In genomic region chr4:120850946-120851345, GRCm38 (mm10) we compare ENCODE assay signal across 10 mouse cellular contexts. TPM values are rescaled to one million over a fixed set of nuclear protein-coding genes. Genes with fewer than 3 reads are reported as not detected.
DNase-seq lines count a peak whose midpoint lies in the region; ATAC-seq lines count a peak whose summit lies in the region.
"Had no signal": no experiment of that assay in that cellular context is flagged by ENCODE, and none has a peak within 500 bp of the region (broad histone marks: within the 10 kb centered on the region; RNA-seq: fewer than 3 reads in every experiment).

No protein-coding gene starts in this region.

- H3K36me3 ChIP-seq in forebrain, embryonic 10.5 days (replicated peaks) = no peaks in the 10 kb centered on the region
- no peaks in the 10 kb centered on the region for H3K36me3 ChIP-seq in intestine, embryonic 15.5 days
- H3K36me3 ChIP-seq in liver, embryonic 13.5 days = no peaks in the 10 kb centered on the region
- no peaks in the 10 kb centered on the region for H3K36me3 ChIP-seq in neural tube, embryonic 13.5 days
- H3K36me3 ChIP-seq: embryonic facial prominence, embryonic 13.5 days had no signal

- H3K4me1 ChIP-seq in forebrain, embryonic 10.5 days = peaks cover 14% of the 10 kb centered on the region
- no peaks in the 10 kb centered on the region for H3K4me1 ChIP-seq in intestine, embryonic 15.5 days (replicated peaks)
- H3K4me1 ChIP-seq in liver, embryonic 13.5 days (replicated peaks) = peaks cover 24% of the 10 kb centered on the region
- H3K4me1 ChIP-seq in neural tube, embryonic 13.5 days (replicated peaks) = peaks cover 12% of the 10 kb centered on the region
- H3K4me1 ChIP-seq: embryonic facial prominence, embryonic 13.5 days had no signal

- no peaks in the 10 kb centered on the region; the same call in 1 of the 2 replicates for H3K9me3 ChIP-seq in forebrain, embryonic 10.5 days
- no peaks in the 10 kb centered on the region for H3K9me3 ChIP-seq in intestine, embryonic 15.5 days
- no peaks in the 10 kb centered on the region for H3K9me3 ChIP-seq in liver, embryonic 13.5 days (replicated peaks)
- no peaks in the 10 kb centered on the region for H3K9me3 ChIP-seq in neural tube, embryonic 13.5 days
- H3K9me3 ChIP-seq: embryonic facial prominence, embryonic 13.5 days had no signal

- peaks cover 48% of the 10 kb centered on the region for H3K27me3 ChIP-seq in forebrain, embryonic 10.5 days (ENCODE audit: poor library complexity, severe bottlenecking)
- H3K27me3 ChIP-seq in intestine, embryonic 15.5 days (replicated peaks) = peaks cover 15% of the 10 kb centered on the region
- peaks cover 66% of the 10 kb centered on the region for H3K27me3 ChIP-seq in liver, embryonic 13.5 days
- peaks cover 23% of the 10 kb centered on the region for H3K27me3 ChIP-seq in neural tube, embryonic 13.5 days

- no peak overlapping the region for H3K9ac ChIP-seq in intestine, embryonic 15.5 days
- no peak overlapping the region for H3K9ac ChIP-seq in liver, embryonic 13.5 days
- no peak overlapping the region for H3K9ac ChIP-seq in neural tube, embryonic 13.5 days
- H3K9ac ChIP-seq: embryonic facial prominence, embryonic 13.5 days had no signal

- ATAC-seq in intestine, embryonic 15.5 days = 0 out of 2 replicates have a peak, but pooled peaks have one; percentile 29
- peak; percentile 43 for ATAC-seq in liver, embryonic 13.5 days (ENCODE audit: low read depth)
- ATAC-seq in neural tube, embryonic 13.5 days (ENCODE audit: low read depth) = peak; percentile 45; the same call in 1 of the 2 replicates

- H3K4me2 ChIP-seq in intestine, embryonic 15.5 days (replicated peaks) = no peak overlapping the region
- H3K4me2 ChIP-seq in liver, embryonic 13.5 days = no peak overlapping the region
- H3K4me2 ChIP-seq in neural tube, embryonic 13.5 days = no peak overlapping the region
- H3K4me2 ChIP-seq: embryonic facial prominence, embryonic 13.5 days had no signal

- WGBS in forebrain, embryonic 10.5 days = 7% methylated on average over 10 of the region's 10 CpGs
- WGBS in intestine, embryonic 15.5 days = 4% methylated on average over 10 of the region's 10 CpGs
- 2% methylated on average over 10 of the region's 10 CpGs for WGBS in liver, embryonic 13.5 days (ENCODE audit: insufficient replicate concordance)
- 3% methylated on average over 10 of the region's 10 CpGs for WGBS in neural tube, embryonic 13.5 days

- H3K4me3 ChIP-seq in forebrain, embryonic 10.5 days = no peak overlapping the region
- no peak overlapping the region for H3K4me3 ChIP-seq in intestine, embryonic 15.5 days (replicated peaks)
- H3K4me3 ChIP-seq in liver, embryonic 13.5 days (replicated peaks) = no peak overlapping the region
- no peak overlapping the region for H3K4me3 ChIP-seq in neural tube, embryonic 13.5 days
- H3K4me3 ChIP-seq: embryonic facial prominence, embryonic 13.5 days; megakaryocyte, embryonic 14.5 days had no signal

- peak; percentile 71 to 88 for DNase-seq in left cerebral cortex, adult 18-20 months (ENCODE audit: low spot score in 2 of 2)
- no peak for DNase-seq in left cerebral cortex, adult 8-10 months (ENCODE audit: low spot score in 2 of 2)
- DNase-seq in c-Kit-positive CD71-negative TER-119-negative erythroid progenitor cells, embryonic 14.5 days (ENCODE audit: low read depth) = peak; percentile 52
- peak; percentile 73 for DNase-seq in forebrain, embryonic 10.5 days (ENCODE audit: extremely low spot score, low spot score)
- peak; percentile 63 for DNase-seq in liver, embryonic 13.5 days
- DNase-seq in thymus, adult 18-20 months = peak; percentile 25 to 27

- H3K27ac ChIP-seq in forebrain, embryonic 10.5 days = no peak overlapping the region
- no peak overlapping the region for H3K27ac ChIP-seq in intestine, embryonic 15.5 days
- no peak overlapping the region for H3K27ac ChIP-seq in liver, embryonic 13.5 days
- no peak overlapping the region for H3K27ac ChIP-seq in neural tube, embryonic 13.5 days (replicated peaks)
- H3K27ac ChIP-seq: embryonic facial prominence, embryonic 13.5 days had no signal

RNA-seq across cellular contexts. Expression of gene Rims3, which starts 3.7 kb away (rescaled TPM):
- total RNA-seq in left cerebral cortex, adult 18-20 months (2021) = 100 to 1,000 TPM; 194 to 217 TPM
- total RNA-seq in left cerebral cortex, adult 8-10 months (2022) = 100 to 1,000 TPM; 137 to 160 (median 147) TPM
- polyA plus RNA-seq in forebrain, embryonic 10.5 days (2016; fragmentation: Nextera tagmentation; extraction: Ambion mirVana) = 3.1 and 3.8 TPM in 2 replicates
- 1.3 and 1.4 TPM in 2 replicates for polyA plus RNA-seq in intestine, embryonic 15.5 days (2015; fragmentation: Nextera tagmentation; extraction: Ambion mirVana)
- polyA plus RNA-seq in liver, embryonic 13.5 days (2015; fragmentation: Nextera tagmentation; extraction: Ambion mirVana) = 0.16 and 0.19 TPM in 2 replicates
- polyA plus RNA-seq in neural tube, embryonic 13.5 days (2015; fragmentation: Nextera tagmentation; extraction: Ambion mirVana) = 16.1 and 18.8 TPM in 2 replicates

RNA-seq across cellular contexts. Expression of gene Nfyc, which starts 19.6 kb away (rescaled TPM):
- 10 to 100 TPM; 45.1 to 49.4 TPM for total RNA-seq in left cerebral cortex, adult 18-20 months (2021)
- total RNA-seq in left cerebral cortex, adult 8-10 months (2022) = 10 to 100 TPM; 42.4 to 48.9 (median 47.9) TPM
- 128 and 131 TPM in 2 replicates for polyA plus RNA-seq in forebrain, embryonic 10.5 days (2016; fragmentation: Nextera tagmentation; extraction: Ambion mirVana)
- polyA plus RNA-seq in intestine, embryonic 15.5 days (2015; fragmentation: Nextera tagmentation; extraction: Ambion mirVana) = 77.8 and 86.2 TPM in 2 replicates
- polyA plus RNA-seq in liver, embryonic 13.5 days (2015; fragmentation: Nextera tagmentation; extraction: Ambion mirVana) = 54.1 and 60.4 TPM in 2 replicates
- polyA plus RNA-seq in neural tube, embryonic 13.5 days (2015; fragmentation: Nextera tagmentation; extraction: Ambion mirVana) = 86.6 and 90.8 TPM in 2 replicates

Comparison
In these comparisons a context has a peak if more than half of its experiments do, and no peak if none do; other contexts are left out.
1. DNase-seq: peak in left cerebral cortex, adult 18-20 months (2 of 2), c-Kit-positive CD71-negative TER-119-negative erythroid progenitor cells, embryonic 14.5 days (single experiment), forebrain, embryonic 10.5 days (single experiment), liver, embryonic 13.5 days (single experiment) and thymus, adult 18-20 months (2 of 2); none in left cerebral cortex, adult 8-10 months (0 of 2).
2. Peak in every context shown above with its lines, with median percentiles within 50 percentile points of each other: ATAC-seq.